Mouse (Mus musculus) left cerebral cortex, adult 2 months (tissue): Measurements from ENCODE around the gene Nckap5. TPM values are rescaled to one million over a fixed set of nuclear protein-coding genes. Genes with fewer than 3 reads are reported as not detected.
A peak's percentile ranks its signal among the peaks of the same experiment; 100 is the strongest.

Experiments
- DNase-seq, 2 experiments: peaks; one replicate each; pipeline ENCODE4 v3.0.0; 2021 to 2022; ENCODE audit warnings: low spot score in 2 of 2, mixed read lengths in 1 of 2; ENCODE audit errors: extremely low spot score in 1 of 2
- H3K27ac ChIP-seq: fragments of 200-600 bp; 2 replicates; pipeline ENCODE4 v1.8.1; 2022
- H3K4me3 ChIP-seq: fragments of 200-600 bp; 2 replicates; pipeline ENCODE4 v1.8.1; 2022
- CTCF ChIP-seq: fragments of 200-600 bp; IDR thresholded peaks from 2 replicates; pipeline ENCODE4 v1.8.1; 2022; ENCODE audit warnings: antibody characterized with exemption, mild to moderate bottlenecking, moderate library complexity
- intact Hi-C: fragments of 180-260 bp; cut with DNase I; formaldehyde crosslinking; loops from one replicate; pipeline ENCODE4 v1.15.1; 2025
- total RNA-seq, 2 experiments: library from RNA; stranded (reverse); gene quantifications; 2 replicates each; pipeline ENCODE4 v1.2.3; 2021

Gene Nckap5
- total RNA-seq, 2 experiments from 2014 or later = 5.6 to 9.9 TPM

DNA sequence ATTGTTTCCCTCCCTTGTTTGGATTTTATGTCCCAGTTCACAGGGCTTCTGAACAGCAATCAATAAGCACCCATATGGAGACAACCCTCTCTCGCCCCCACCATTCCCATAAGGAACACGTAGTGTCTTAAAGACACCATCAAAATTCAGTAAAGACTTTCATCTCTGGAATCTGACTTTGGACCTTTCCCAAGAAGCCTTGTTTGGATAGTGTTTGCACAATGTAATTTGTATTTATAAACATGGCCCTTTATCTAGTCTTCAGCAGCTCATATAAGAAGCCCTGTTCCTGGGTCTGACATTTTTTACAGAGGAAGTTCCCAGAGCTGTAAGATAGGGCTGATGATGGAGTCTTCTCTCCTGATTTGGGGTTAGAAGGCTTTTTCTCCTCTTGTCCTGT, 359.7 kb downstream of the Nckap5 start:
- Histone ChIP-seq H3K27ac (no peak overlapping the region), H3K4me3 (no peak overlapping the region)
- TF ChIP-seq CTCF = no peak
- DNase-seq = no peak
- intact Hi-C loops = no loop called here

DNA sequence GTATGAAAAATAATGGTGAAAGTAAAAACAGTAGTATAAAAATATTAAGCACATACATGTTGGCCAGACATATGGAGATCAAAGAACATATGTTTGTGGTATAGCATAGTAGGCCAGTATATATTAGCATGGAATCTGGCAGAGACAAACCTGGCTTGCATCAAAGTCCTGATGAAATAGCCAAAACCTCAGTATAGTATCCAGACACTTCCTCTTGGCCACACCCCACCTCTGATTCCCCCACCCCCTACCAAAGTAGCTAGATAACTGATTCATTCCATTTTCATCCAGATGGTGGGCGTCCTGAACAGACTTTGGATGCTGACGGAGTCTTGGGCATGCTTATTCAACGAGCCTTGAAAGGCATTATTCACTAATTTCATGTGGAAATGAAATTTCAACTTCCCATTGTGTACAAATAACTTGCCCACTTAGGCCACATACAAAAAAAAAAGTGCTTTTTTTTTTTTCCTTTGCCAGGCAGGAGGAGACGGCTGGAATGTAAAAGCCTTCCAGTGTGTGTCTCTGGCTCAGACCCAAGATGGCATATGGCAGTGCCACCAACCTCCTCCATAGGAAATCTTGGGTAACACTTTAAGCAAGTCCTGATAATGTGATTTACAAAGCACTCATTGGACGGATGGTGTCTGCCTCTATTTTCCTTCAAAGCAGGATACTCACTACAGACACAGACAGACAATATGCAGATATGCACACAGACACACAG, 360.6 kb downstream of the Nckap5 start:
- no peak for TF ChIP-seq CTCF
- Histone ChIP-seq H3K4me3 (no peak overlapping the region), H3K27ac (no peak overlapping the region)
- peak in 1 of 2 experiments; percentile 57 for DNase-seq
- intact Hi-C loops = no loop called here

DNA sequence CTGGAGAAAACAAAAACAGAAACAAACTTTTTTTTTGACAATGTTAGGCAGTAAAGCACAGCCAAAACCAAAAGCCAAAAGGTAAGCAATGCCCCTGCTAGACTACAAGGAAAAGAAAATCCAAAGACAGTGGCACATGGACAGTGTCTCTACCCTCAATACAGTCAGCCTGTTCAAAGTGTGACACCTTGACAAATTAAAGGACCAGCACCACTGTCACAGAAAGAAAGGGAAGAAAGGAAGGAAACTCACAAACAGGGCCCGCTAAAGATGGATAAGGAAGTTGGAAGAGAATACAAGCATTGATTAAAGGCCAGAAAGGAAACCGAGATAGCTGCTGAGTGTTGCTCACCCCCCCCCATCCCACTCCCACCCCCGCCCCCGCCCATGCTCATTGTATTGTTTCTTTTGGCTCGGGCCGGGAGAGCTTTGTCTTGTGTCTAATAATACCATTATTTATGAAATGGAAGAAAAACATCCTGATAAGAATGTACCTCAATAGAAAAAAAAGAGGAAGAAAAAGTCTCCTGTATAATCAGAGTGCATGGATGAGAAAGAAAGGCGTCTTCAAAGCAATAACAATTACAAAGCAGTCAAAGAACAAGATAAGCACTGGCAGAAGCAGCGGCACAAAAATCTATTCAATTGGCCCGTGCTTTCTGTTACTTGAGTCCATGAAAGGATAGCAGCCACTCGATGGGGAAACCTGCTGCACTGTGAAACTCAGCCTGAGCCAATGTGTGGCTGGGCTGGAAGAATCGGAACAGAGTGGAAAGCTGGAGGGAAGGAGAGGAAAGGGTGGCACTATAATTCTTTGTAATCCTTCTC, 368.9 kb downstream of the Nckap5 start:
- intact Hi-C loops = no loop called here

DNA sequence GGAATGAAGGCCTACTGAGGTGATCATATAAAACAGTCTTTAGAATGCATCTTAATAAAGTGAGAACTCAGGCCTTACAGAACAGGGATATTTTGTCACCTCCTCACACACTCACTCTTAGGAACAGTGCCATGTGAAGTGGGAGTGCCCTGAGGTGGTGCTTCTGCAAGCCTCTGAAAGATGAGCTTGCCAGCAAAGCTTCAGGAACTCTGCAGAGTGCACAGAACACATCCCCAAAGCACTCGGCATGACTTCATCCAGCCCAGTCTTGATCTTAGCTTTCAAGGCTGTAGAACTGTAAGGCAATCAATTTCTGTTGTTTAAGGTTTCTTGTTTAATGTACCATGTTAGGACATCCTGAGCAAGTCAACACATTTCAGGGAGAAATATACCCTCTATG, 372.9 kb downstream of the Nckap5 start:
- Histone ChIP-seq H3K4me3 (no peak overlapping the region), H3K27ac (no peak overlapping the region)
- no peak for DNase-seq
- intact Hi-C loops = no loop called here
- TF ChIP-seq CTCF = no peak

More for the DNA sequence above, 368.9 kb downstream of the Nckap5 start:
- DNase-seq = no peak
- no peak for TF ChIP-seq CTCF
- Histone ChIP-seq H3K4me3 (no peak overlapping the region), H3K27ac (no peak overlapping the region)

DNA sequence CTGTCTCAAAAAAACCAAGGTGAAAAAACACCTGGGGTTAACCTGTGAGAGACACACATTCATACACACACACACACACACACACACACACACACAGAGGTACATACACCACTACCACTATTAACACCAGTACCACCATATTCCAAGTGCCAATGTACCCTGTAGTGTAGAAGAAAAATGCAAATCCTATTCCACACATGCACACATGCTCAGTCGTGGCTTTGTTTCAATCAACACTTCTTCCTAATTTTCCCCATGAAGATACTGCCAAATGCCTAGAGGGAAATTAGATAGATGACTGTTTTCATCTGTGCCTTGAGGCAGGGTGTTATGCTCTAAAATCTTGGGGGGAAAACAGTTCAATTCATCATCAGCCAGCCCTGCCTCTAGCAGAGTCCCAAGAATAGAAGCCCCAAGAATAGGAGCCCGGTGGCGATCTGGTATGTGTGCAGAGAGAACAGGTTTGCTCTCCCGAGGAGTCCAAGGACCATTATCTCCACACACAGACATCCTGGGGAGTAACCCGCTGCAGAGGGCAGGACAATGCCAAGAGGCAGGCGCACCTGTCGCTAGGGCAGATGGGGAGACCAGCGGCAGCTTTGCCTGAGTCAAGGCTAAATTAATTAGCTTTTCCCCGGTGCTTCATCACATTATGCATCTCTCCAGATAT, 376.0 kb downstream of the Nckap5 start:
- DNase-seq = no peak
- TF ChIP-seq CTCF = no peak
- intact Hi-C loops = no loop called here
- Histone ChIP-seq H3K4me3 (no peak overlapping the region), H3K27ac (no peak overlapping the region)

DNA sequence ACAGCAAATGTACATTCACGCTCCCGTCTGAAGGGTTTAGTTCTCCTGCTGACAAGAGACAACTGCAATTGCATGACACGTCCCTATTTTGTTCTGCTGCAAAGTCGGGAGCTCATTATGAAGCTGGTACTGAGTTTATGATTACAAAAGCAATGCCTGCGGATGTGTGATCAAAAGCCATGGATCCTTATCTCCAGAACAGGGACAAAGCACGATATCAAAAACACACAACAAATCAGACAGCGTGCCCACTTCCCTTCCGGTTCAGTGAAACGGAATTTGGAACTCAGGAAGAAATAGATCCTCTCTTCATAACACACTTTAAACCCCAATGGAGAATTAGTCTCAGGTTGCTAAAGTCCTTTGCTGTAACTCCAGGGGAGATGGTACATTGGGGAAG, 379.1 kb downstream of the Nckap5 start:
- DNase-seq = no peak
- Histone ChIP-seq H3K4me3 (no peak overlapping the region), H3K27ac (no peak overlapping the region)
- intact Hi-C loops = no loop called here
- no peak for TF ChIP-seq CTCF

DNA sequence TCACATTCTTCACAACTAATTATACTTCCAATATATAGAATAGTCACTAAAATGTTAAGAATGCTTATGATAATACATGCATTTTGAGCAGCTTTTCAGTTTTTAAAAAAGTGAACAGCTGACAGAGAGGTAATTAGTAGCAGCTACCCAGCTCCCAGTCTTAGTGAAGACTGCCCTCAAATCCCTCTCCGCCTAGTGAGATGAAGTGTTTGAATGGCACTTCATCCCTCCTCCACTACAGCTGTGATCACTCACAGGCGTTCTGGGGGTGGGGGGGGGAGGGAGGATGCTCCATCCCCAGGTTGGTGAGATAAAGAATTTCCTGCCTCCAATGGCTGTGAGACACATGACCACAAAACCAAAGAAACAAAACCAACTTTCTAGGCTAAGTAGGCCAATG, 381.2 kb downstream of the Nckap5 start:
- H3K27ac ChIP-seq = no peak overlapping the region
- no peak overlapping the region for H3K4me3 ChIP-seq
- no peak for DNase-seq
- intact Hi-C loops = no loop called here
- TF ChIP-seq CTCF = no peak

DNA sequence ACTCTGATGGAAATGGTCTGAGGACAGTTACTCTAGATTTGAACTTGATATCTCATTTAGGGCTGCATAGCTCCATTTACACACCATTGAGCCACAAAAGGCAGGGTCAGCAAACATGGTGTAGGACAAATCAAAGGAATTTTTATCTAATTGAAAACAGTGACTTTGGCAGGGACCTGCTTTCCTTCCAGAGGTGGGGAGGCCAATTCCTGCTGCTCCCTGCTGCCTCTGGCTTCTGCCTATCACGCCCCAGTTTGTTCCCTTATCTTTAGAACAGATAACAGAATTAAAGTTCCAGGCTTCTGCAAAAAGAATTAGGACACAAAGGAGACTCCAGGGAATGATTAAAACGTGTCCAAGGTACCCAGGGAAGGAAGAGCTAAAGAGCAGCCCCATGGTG, 386.7 kb downstream of the Nckap5 start:
- no peak for DNase-seq
- TF ChIP-seq CTCF = no peak
- intact Hi-C loops = no loop called here
- no peak overlapping the region for H3K27ac ChIP-seq
- no peak overlapping the region for H3K4me3 ChIP-seq

DNA sequence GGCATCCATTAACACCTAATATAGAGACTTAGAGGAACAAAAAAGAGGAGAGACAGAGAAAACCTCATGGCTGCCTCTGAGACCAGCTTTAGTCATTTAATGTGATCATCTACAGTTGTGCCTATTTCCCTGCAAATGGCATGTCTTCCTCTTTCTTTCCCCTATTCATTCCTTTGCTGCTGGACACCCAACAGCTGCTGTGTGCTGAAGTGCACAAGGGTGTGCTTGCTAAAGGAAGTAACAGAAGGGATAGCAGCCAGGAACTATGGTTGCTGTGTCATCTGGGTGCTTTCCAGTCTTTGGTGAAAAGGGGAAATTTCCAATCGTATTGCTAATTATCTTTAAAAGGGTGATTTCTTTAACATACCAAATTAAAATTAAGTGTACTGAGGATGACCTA, 387.9 kb downstream of the Nckap5 start:
- Histone ChIP-seq H3K4me3 (no peak overlapping the region), H3K27ac (no peak overlapping the region)
- no peak for TF ChIP-seq CTCF
- intact Hi-C loops = no loop called here
- no peak for DNase-seq

DNA sequence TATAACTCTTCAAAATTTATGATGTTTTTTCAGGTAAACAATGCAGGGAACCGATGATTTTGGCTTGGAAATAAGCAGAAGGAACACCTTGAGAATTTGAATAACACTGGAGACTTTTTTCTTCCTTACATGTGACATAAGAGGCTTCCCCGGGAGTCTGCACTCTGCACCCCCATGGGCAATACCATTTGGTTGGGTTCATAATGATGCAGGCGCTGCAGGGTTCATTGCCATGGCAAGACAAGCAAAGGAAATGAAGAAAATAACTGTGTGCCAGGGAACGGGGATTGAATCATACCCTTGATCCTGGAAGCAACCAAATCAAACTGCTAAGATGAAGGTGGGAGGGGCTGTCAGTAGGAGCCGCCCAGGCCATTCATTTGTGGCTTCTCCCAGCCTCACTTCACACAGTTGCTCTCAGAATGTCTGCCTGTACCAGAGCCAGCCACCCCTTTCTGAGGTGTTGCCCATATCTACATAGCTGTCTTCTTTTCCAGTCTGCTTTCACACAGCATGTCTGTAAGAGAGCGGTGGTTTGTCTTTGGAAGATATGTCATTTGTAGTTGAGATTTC, 392.5 kb downstream of the Nckap5 start:
- no peak for DNase-seq
- intact Hi-C loops = no loop called here
- TF ChIP-seq CTCF = no peak
- no peak overlapping the region for H3K27ac ChIP-seq
- H3K4me3 ChIP-seq = no peak overlapping the region

DNA sequence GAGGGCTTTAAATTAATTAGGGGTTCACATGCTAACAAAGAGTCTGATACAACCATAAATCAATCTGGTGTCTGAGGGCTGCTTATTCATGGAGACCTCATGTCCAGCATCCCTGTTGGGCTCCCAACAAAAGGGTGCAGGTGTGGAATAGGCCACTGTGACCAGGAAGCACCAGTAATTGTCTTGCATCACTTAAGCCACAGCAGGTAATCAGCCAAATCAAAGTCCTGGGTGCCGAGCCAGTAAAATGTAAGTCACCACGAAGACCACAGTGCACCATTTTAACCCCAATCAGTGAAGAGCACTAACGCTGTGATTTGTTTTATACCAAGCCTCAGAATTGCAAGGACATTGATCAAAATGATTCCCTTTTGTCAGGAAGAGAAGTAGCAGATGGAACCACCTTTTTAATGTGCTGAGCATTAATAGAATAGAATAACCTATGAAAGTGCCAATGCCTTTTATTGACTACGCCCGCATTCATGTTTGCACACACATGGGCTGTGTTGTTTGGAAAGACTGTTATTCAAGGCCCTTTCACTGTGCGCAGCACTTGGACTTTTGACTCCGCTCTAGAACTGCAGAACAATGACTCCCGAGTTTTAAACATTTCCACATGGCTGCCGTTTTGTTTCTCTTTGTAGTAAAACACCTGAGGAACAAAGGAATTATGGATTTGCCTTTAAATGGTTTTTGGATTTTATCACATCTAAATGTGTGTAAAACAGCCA, 393.5 kb downstream of the Nckap5 start:
- TF ChIP-seq CTCF = no peak
- Histone ChIP-seq H3K4me3 (no peak overlapping the region), H3K27ac (no peak overlapping the region)
- DNase-seq = no peak
- intact Hi-C loops = no loop called here
